Mouse (Mus musculus) A20 (cell line): ENCODE measurements at regions not wholly inside any gene's neighbourhood (a gene's known extent, or its start where the extent isn't known, plus 50 kb on each side); places are given as distances from the start of the nearest gene placed in this dataset.
A peak's percentile ranks its signal among the peaks of the same experiment; 100 is the strongest.

Experiments used
- DNase-seq: peaks from one replicate; pipeline ENCODE4 v3.0.0-alpha.2; 2011; ENCODE audit warnings: low read depth, low spot score

- DNase-seq, result peak; percentile 54
These were observed 62.0 kb upstream of the Egflam start for GRCm38 (mm10) chr15:7459992-7460820.

- no peak for DNase-seq
These were observed 64.4 kb upstream of the Egflam start for GRCm38 (mm10) chr15:7462549-7462948.

- peak; percentile 3 for DNase-seq
These were observed 65.5 kb upstream of the Egflam start for GRCm38 (mm10) chr15:7463444-7464350.

- no peak for DNase-seq
These were observed 82.0 kb upstream of the Egflam start for GRCm38 (mm10) chr15:7480211-7480610.

- DNase-seq, result no peak
These were observed 82.6 kb upstream of the Egflam start for GRCm38 (mm10) chr15:7480792-7481210.

- DNase-seq, result no peak
These were observed 85.5 kb upstream of the Egflam start for GRCm38 (mm10) chr15:7483686-7484085.

GRCm38 (mm10) chr15:7491091-7491490 lies 92.9 kb upstream of the Egflam start:
- DNase-seq, result no peak

- no peak for DNase-seq
These were observed 95.0 kb upstream of the Egflam start for GRCm38 (mm10) chr15:7493126-7493669.

GRCm38 (mm10) chr15:7497852-7498251 lies 99.7 kb upstream of the Egflam start:
- DNase-seq, result no peak

GRCm38 (mm10) chr15:7508535-7508934 lies 110.3 kb upstream of the Egflam start:
- no peak for DNase-seq

- no peak for DNase-seq
These were observed 116.6 kb upstream of the Egflam start for GRCm38 (mm10) chr15:7514743-7515273.

GRCm38 (mm10) chr15:7521611-7522010 lies 123.4 kb upstream of the Egflam start:
- no peak for DNase-seq

- DNase-seq, result no peak
These were observed 124.9 kb upstream of the Egflam start for GRCm38 (mm10) chr15:7522902-7523786.

GRCm38 (mm10) chr15:7530959-7531588 lies 132.9 kb upstream of the Egflam start:
- DNase-seq, result no peak

GRCm38 (mm10) chr15:7537858-7538257 lies 139.7 kb upstream of the Egflam start:
- DNase-seq, result no peak

- DNase-seq, result no peak
These were observed 155.1 kb upstream of the Egflam start for GRCm38 (mm10) chr15:7553190-7553895.

- no peak for DNase-seq
These were observed 156.2 kb upstream of the Egflam start for GRCm38 (mm10) chr15:7554433-7554832.

GRCm38 (mm10) chr15:7563279-7563678 lies 165.1 kb upstream of the Egflam start:
- DNase-seq, result no peak

GRCm38 (mm10) chr15:7563726-7564125 lies 165.5 kb upstream of the Egflam start:
- DNase-seq, result no peak

GRCm38 (mm10) chr15:7572221-7572620 lies 174.0 kb upstream of the Egflam start:
- DNase-seq, result no peak
